10 mouse cellular contexts compared by ENCODE assay signal in the genomic region with DNA sequence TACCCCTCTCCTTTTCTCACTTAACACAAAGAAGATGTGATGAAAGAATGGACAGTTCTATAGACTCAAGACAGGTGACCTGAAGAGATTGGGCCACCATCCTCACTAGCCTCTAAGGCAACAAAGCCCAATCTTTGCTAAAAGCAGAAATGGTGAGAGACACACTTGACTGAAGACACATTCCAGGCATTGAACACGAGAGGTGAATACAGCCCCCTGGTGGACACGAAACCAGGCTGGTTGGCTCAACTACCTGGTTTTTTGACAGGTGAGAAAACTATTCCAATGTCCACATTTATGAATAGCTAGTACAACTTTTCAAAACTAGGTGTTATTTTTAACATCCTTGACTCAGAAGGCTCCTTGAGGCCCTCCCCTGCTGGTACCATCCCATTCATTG. TPM values are rescaled to one million over a fixed set of nuclear protein-coding genes. Genes with fewer than 3 reads are reported as not detected.
DNase-seq lines count a peak whose midpoint lies in the region; ATAC-seq and TF ChIP-seq lines count a peak whose summit lies in the region.
"Had no signal": no experiment of that assay in that cellular context is flagged by ENCODE, and none has a peak within 500 bp of the region (broad histone marks: within the 10 kb centered on the region; RNA-seq: fewer than 3 reads in every experiment).

No protein-coding gene starts in this region.

- intact Hi-C loops in gastrocnemius, adult 2 months (cut with DNase I), result no loop called here

- H3K9me3 ChIP-seq in forebrain, embryonic 13.5 days (replicated peaks), result no peaks in the 10 kb centered on the region
- H3K9me3 ChIP-seq: hindbrain, embryonic 13.5 days; limb, embryonic 15.5 days had no signal

- DNase-seq in gastrocnemius, adult 2 months, result no peak
- DNase-seq in gastrocnemius, postnatal 25 days, result no peak
- peak; percentile 11 for DNase-seq in retina, postnatal 1 day
- no peak for DNase-seq in retina, embryonic 14.5 days (ENCODE audit: low spot score)
- peak; percentile 61 to 71 for DNase-seq in kidney, postnatal 4 days
- peak; percentile 35 to 42 for DNase-seq in thymus, postnatal 36 days
- DNase-seq in gastrocnemius, adult 18-20 months (ENCODE audit: low spot score), result no peak

- WGBS in forebrain, embryonic 13.5 days, result 69% methylated on average over 2 of the region's 2 CpGs

- 0 out of 2 replicates have a peak, but pooled peaks cover 3% of the 10 kb centered on the region for H3K4me1 ChIP-seq in forebrain, embryonic 13.5 days
- H3K4me1 ChIP-seq: hindbrain, embryonic 13.5 days had no signal

- no peak overlapping the region for H3K4me3 ChIP-seq in gastrocnemius, adult 2 months
- H3K4me3 ChIP-seq in forebrain, embryonic 13.5 days, result no peak overlapping the region
- H3K4me3 ChIP-seq: hindbrain, embryonic 13.5 days; limb, embryonic 15.5 days had no signal

- no peak overlapping the region for H3K9ac ChIP-seq in forebrain, embryonic 13.5 days
- H3K9ac ChIP-seq: hindbrain, embryonic 13.5 days; limb, embryonic 15.5 days had no signal

- no peak overlapping the region for H3K4me2 ChIP-seq in forebrain, embryonic 13.5 days
- H3K4me2 ChIP-seq: hindbrain, embryonic 13.5 days; limb, embryonic 15.5 days had no signal

- peak; percentile 24; the same call in 1 of the 2 replicates for TF ChIP-seq CTCF in gastrocnemius, adult 2 months (IDR thresholded peaks at IDR 0.05)

- H3K27me3 ChIP-seq in forebrain, embryonic 13.5 days, result no peaks in the 10 kb centered on the region
- H3K27me3 ChIP-seq: hindbrain, embryonic 13.5 days; limb, embryonic 15.5 days had no signal

- no peak for ATAC-seq in forebrain, embryonic 13.5 days

- H3K27ac ChIP-seq in gastrocnemius, adult 2 months, result no peak overlapping the region
- H3K27ac ChIP-seq in forebrain, embryonic 13.5 days, result no peak overlapping the region
- H3K27ac ChIP-seq: hindbrain, embryonic 13.5 days; limb, embryonic 15.5 days had no signal

- no peaks in the 10 kb centered on the region for H3K36me3 ChIP-seq in forebrain, embryonic 13.5 days (ENCODE audit: poor library complexity, severe bottlenecking)

RNA-seq across cellular contexts. Expression of gene Habp4, which starts 43.1 kb away (rescaled TPM):
- total RNA-seq in gastrocnemius, adult 2 months (2021), result 10 to 100 TPM; 22.2 to 24.8 TPM
- 10 to 100 TPM; 24.6 to 25.2 TPM for total RNA-seq in gastrocnemius, postnatal 25 days (2021)
- 10.9 and 12.4 TPM in 2 replicates for polyA plus RNA-seq in forebrain, embryonic 13.5 days (2015; fragmentation: Nextera tagmentation; extraction: Ambion mirVana)
- total RNA-seq in gastrocnemius, adult 18-20 months (2021), result 10 to 100 TPM; 25.1 to 28.4 TPM

RNA-seq across cellular contexts. Expression of gene Zfp367, which starts 51.7 kb away (rescaled TPM):
- 10 to 100 TPM; 19.1 to 23.8 TPM for total RNA-seq in gastrocnemius, adult 2 months (2021)
- 10 to 100 TPM; 17.5 to 18.6 TPM for total RNA-seq in gastrocnemius, postnatal 25 days (2021)
- polyA plus RNA-seq in forebrain, embryonic 13.5 days (2015; fragmentation: Nextera tagmentation; extraction: Ambion mirVana), result 18.9 and 20.4 TPM in 2 replicates
- total RNA-seq in gastrocnemius, adult 18-20 months (2021), result 10 to 100 TPM; 33.2 to 34.5 TPM

Comparison
In these comparisons a context has a peak if more than half of its experiments do, and no peak if none do; other contexts are left out.
1. DNase-seq: peak in retina, postnatal 1 day (single experiment), kidney, postnatal 4 days (2 of 2) and thymus, postnatal 36 days (2 of 2); none in gastrocnemius, adult 2 months (single experiment), gastrocnemius, postnatal 25 days (single experiment), retina, embryonic 14.5 days (single experiment) and gastrocnemius, adult 18-20 months (single experiment).